Mouse (Mus musculus) midbrain, embryonic 13.5 days (tissue): ENCODE measurements at regions not wholly inside any gene's neighbourhood (a gene's known extent, or its start where the extent isn't known, plus 50 kb on each side); places are given as distances from the start of the nearest gene placed in this dataset.
A peak's percentile ranks its signal among the peaks of the same experiment; 100 is the strongest.

ENCODE experiments used
- ATAC-seq: fragments of 200-750 bp; cut with Nextera tagmentation; 2 replicates; pipeline ENCODE4 v1.8.0; 2017; ENCODE audit warnings: mild to moderate bottlenecking, moderate TSS enrichment, moderate library complexity
- H3K27ac ChIP-seq: fragments of 300-500 bp; sonication (generic); 2 replicates; pipeline ENCODE4 v1.5.1; 2015; ENCODE audit warnings: inconsistent platforms, mild to moderate bottlenecking, moderate library complexity
- H3K27me3 ChIP-seq: fragments of 300-500 bp; sonication (generic); 2 replicates; pipeline ENCODE4 v1.6.1; 2015; ENCODE audit warnings: mild to moderate bottlenecking, inconsistent platforms
- H3K36me3 ChIP-seq: fragments of 300-500 bp; sonication (generic); 2 replicates; pipeline ENCODE4 v1.6.1; 2015; ENCODE audit warnings: mild to moderate bottlenecking, inconsistent platforms
- H3K4me1 ChIP-seq: fragments of 300-500 bp; sonication (generic); replicated peaks from 2 replicates; pipeline ENCODE4 v1.6.1; 2015; ENCODE audit warnings: inconsistent platforms
- H3K4me2 ChIP-seq: fragments of 300-500 bp; sonication (generic); replicated peaks from 2 replicates; pipeline ENCODE4 v1.6.1; 2015; ENCODE audit warnings: moderate library complexity, mild to moderate bottlenecking, inconsistent platforms
- H3K4me3 ChIP-seq: fragments of 300-500 bp; sonication (generic); replicated peaks from 2 replicates; pipeline ENCODE4 v1.5.1; 2015; ENCODE audit warnings: mild to moderate bottlenecking, inconsistent platforms
- H3K9ac ChIP-seq: fragments of 300-500 bp; sonication (generic); replicated peaks from 2 replicates; pipeline ENCODE4 v1.6.1; 2015; ENCODE audit warnings: mild to moderate bottlenecking, inconsistent platforms
- H3K9me3 ChIP-seq: fragments of 300-500 bp; sonication (generic); 2 replicates; pipeline ENCODE4 v1.6.1; 2016; ENCODE audit warnings: mild to moderate bottlenecking, inconsistent platforms
- WGBS: fragments of 180-500 bp; shearing (Covaris S2); methylation state at CpG from one replicate; pipeline ENCODE4 v1.1.7; 2015; 5-methylcytosine and 5-hydroxymethylcytosine counted together

DNA sequence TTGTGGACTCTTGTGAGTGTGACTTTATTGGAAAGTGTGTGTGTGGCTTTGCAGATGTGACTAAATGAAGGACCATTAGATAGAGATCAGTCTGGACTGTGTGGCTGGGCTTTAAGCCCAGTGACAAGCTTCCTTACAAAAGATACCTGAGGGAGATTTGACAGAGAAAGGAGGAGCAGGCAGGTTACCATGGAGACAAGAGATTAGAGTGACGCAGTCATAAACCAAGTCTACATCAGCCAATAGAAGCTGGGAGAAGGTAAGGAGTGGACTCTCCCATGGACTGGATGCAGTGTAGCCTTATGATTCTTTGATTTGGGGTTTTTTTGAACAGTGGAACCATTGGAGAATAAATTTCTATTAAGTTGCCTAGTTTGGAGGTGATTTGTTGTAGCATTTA is 181.6 kb upstream of the Gm6793 start:
- no peak overlapping the region for H3K4me3 ChIP-seq
- H3K9ac ChIP-seq: no peak overlapping the region
- no peaks in the 10 kb centered on the region for H3K36me3 ChIP-seq
- H3K27me3 ChIP-seq: no peaks in the 10 kb centered on the region
- H3K4me1 ChIP-seq: peaks cover 5% of the 10 kb centered on the region; the same call in 1 of the 2 replicates
- H3K9me3 ChIP-seq: no peaks in the 10 kb centered on the region
- H3K4me2 ChIP-seq: no peak overlapping the region
- ATAC-seq: no peak
- H3K27ac ChIP-seq: no peak overlapping the region
- WGBS: 25% methylated on average over 1 of the region's 1 CpGs

DNA sequence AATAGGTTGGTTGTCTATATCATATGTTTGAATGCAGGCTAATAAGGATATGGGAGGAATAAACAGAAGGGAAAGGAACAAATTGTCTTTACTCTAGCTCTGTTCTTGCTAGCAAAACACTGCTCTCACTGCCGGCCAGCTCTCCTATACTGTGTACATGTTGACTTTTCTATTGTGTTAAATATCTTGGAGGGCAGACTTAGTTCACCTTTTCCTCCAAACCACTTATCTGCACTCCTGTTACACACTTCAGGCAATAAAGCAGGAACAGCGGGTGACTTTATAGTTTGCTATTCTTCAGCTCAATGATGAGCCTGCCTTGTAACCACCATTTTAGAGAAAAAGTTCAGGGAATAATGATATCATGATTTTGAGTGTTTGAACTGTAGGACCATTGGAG is 181.0 kb upstream of the Gm6793 start:
- Histone ChIP-seq H3K27me3 (no peaks in the 10 kb centered on the region), H3K27ac (no peak overlapping the region), H3K9ac (no peak overlapping the region), H3K4me3 (no peak overlapping the region), H3K9me3 (no peaks in the 10 kb centered on the region), H3K4me2 (no peak overlapping the region), H3K36me3 (no peaks in the 10 kb centered on the region), H3K4me1 (peaks cover 5% of the 10 kb centered on the region; the same call in 1 of the 2 replicates)
- WGBS: 75% methylated on average over 2 of the region's 2 CpGs
- ATAC-seq: no peak

DNA sequence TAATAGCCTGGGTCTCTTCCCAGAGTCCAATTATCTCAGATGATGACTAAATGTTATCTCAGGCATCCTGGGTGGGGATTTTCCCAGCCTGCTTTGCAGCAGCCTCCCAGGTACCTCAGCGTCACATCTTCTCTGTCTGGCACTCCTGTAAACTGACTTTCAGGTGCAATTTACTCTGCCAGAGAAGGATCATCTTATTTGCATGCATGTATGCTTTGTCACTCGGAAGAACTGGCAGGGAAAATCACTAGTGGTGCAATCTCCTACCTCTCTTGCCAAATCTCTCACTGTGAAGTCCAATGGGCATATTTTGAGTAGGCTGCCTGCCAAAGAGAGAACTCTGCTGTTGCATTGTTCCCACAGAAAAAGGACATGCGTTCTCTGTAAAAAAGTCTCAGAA is 177.0 kb upstream of the Gm6793 start:
- Histone ChIP-seq H3K4me2 (no peak overlapping the region), H3K27ac (no peak overlapping the region), H3K9ac (no peak overlapping the region), H3K36me3 (no peaks in the 10 kb centered on the region), H3K27me3 (no peaks in the 10 kb centered on the region), H3K4me3 (no peak overlapping the region), H3K9me3 (no peaks in the 10 kb centered on the region), H3K4me1 (peaks cover 5% of the 10 kb centered on the region; the same call in 1 of the 2 replicates)
- 82% methylated on average over 3 of the region's 3 CpGs for WGBS
- no peak for ATAC-seq

DNA sequence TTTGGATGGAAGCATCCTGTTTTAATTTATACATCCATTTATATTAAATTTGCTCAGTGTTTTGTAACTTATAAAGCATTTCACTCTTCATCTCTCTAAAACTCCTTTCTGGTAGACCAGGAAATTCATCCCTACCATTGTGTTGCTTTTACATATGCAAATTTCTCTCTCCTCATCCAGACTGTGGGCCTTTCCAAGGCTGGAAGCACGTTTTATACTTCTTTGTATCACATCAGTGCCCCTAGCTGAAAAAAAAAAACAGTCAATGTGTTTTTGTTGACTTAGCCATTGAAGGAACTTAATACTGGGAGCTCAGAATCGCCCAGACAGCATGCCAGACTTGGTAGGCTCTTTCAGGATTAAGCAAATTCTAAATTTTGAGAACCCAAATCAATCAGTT is 174.9 kb upstream of the Gm6793 start:
- no peak for ATAC-seq
- Histone ChIP-seq H3K4me2 (no peak overlapping the region), H3K4me1 (no peaks in the 10 kb centered on the region), H3K27ac (no peak overlapping the region), H3K36me3 (no peaks in the 10 kb centered on the region), H3K27me3 (no peaks in the 10 kb centered on the region), H3K9ac (no peak overlapping the region), H3K9me3 (peaks cover 5% of the 10 kb centered on the region; the same call in 1 of the 2 replicates), H3K4me3 (no peak overlapping the region)
- WGBS: 6% methylated on average over 2 of the region's 2 CpGs

DNA sequence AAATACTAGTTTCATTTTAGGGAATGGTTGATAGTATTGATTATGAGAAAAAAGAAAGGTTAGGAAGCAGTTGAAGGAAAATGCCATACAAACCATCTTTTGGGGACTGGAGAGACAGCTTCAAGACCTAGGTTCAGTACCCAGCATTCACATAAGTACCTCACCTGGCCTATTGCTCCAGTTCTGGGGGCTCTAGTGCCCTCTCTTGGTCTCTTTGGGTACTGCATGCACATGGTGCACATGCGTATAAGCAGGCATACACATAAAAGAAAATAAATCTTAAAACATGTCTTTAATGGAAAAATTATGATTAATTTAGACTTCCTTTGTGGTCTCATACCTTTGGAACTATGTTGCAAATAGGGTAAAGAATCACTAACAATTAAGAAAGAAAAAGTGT is 155.3 kb upstream of the Gm6793 start:
- Histone ChIP-seq H3K9ac (no peak overlapping the region), H3K4me2 (no peak overlapping the region), H3K4me3 (no peak overlapping the region), H3K27me3 (no peaks in the 10 kb centered on the region), H3K9me3 (0 out of 2 replicates have a peak, but pooled peaks cover 7% of the 10 kb centered on the region), H3K27ac (no peak overlapping the region), H3K4me1 (no peaks in the 10 kb centered on the region), H3K36me3 (no peaks in the 10 kb centered on the region)
- ATAC-seq: no peak
- 95% methylated on average over 1 of the region's 1 CpGs for WGBS

DNA sequence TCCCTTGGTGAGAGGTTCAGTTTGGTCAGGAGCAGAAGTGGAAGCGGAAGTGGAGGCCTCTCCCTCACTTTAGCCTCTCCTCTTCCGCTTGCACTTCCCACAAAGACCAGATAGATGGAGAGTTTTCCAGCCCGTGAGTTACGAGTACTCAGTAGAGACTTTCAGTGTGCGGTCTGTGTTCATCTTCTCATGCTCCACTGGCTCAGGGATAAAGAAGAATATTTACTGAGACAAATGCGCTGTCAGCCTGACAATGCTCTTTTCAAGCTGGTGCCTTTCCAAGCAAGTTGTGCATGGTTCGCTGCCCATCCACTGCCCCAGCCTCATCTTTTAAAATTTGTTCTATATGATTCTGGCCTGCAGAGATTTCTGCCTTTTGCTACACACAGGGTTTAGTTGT is 141.8 kb upstream of the Gm6793 start:
- Histone ChIP-seq H3K27me3 (no peaks in the 10 kb centered on the region), H3K9ac (no peak overlapping the region), H3K36me3 (no peaks in the 10 kb centered on the region), H3K9me3 (no peaks in the 10 kb centered on the region), H3K4me3 (no peak overlapping the region), H3K4me1 (no peaks in the 10 kb centered on the region), H3K27ac (no peak overlapping the region), H3K4me2 (no peak overlapping the region)
- no peak for ATAC-seq
- 28% methylated on average over 7 of the region's 7 CpGs for WGBS

DNA sequence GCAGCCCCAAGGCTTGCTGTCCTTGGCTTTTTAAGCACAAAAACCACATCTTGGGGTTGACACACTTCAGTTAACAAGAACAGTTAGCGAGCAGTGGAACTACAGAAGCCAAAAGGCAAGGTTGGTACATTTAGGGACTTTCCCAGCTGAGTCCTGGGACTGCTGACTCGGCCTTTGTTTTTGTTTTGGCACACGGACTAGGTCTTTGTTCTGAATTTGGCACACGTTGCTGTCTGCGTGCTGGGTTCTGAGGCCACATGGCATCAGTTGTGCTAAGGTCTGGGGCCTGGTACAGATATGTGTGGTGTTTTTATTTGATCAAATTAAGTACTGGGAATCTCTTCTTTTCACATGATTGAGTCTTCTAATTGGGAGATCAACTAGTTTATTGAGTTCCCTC is 124.1 kb upstream of the Gm6793 start:
- Histone ChIP-seq H3K27ac (no peak overlapping the region), H3K36me3 (no peaks in the 10 kb centered on the region)
- WGBS: 40% methylated on average over 5 of the region's 5 CpGs

DNA sequence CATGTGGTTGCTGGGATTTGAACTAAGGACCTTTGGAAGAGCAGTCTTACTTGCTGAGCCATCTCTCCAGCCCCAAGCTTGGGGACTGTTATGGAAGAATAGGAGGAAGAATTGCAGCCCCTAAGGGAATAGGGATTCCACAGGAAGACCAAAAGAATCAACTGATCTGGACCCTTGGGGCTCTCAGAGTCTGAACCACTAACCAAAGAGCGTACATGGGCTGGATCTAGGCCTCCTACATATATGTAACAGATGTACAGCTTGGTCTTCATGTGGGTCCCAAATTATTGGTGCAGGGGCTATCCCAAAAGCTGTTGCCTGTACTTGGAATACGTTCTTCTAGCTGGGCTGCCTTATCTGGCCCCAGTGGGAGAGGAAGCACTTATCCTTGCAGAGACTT is 115.4 kb upstream of the Gm6793 start:
- H3K4me2 ChIP-seq: no peak overlapping the region
- H3K9me3 ChIP-seq: no peaks in the 10 kb centered on the region
- no peaks in the 10 kb centered on the region for H3K36me3 ChIP-seq
- ATAC-seq: no peak
- no peaks in the 10 kb centered on the region for H3K4me1 ChIP-seq
- 72% methylated on average over 2 of the region's 2 CpGs for WGBS
- no peaks in the 10 kb centered on the region for H3K27me3 ChIP-seq
- H3K4me3 ChIP-seq: no peak overlapping the region
- no peak overlapping the region for H3K27ac ChIP-seq
- H3K9ac ChIP-seq: no peak overlapping the region

More for the DNA sequence above, 124.1 kb upstream of the Gm6793 start:
- Histone ChIP-seq H3K4me2 (no peak overlapping the region), H3K4me3 (no peak overlapping the region), H3K4me1 (no peaks in the 10 kb centered on the region), H3K9me3 (no peaks in the 10 kb centered on the region; the same call in 1 of the 2 replicates), H3K27me3 (no peaks in the 10 kb centered on the region), H3K9ac (no peak overlapping the region)
- ATAC-seq: peak; percentile 50; the same call in 1 of the 2 replicates

DNA sequence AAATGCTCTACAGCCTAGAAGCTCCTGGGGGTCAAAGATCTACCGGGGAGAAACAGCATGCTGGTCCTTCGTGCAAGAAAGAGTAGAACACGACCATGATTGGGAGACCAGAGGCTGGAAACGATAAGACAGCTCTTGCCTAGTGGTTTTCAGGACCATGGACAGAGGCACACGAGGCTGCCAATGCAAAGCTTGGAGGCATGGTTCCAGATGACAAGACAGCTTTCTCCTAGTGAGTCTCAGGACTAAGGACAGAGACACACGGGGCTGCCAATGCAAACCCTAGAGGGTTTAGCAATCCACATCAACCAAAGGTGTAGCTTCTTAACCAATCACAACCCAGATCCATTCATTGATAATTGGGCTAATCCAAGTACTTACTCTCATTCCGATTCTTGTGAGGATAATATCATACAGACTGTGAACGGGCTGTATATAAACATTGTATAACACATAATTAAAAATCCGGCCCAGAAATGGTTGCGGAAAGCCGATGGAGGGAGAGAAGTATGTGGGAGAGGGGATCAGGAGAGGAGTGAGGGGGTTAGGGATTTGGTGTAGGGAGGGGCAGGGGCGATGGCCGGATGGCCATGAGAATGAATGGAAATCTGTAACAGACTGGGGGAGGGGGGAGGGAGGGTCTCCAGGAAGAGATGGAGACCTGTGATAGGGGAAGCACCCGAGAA is 114.1 kb upstream of the Gm6793 start:
- no peak for ATAC-seq
- Histone ChIP-seq H3K9ac (no peak overlapping the region), H3K4me3 (no peak overlapping the region), H3K9me3 (no peaks in the 10 kb centered on the region), H3K27me3 (no peaks in the 10 kb centered on the region), H3K4me2 (no peak overlapping the region), H3K36me3 (no peaks in the 10 kb centered on the region), H3K27ac (no peak overlapping the region), H3K4me1 (no peaks in the 10 kb centered on the region)
- WGBS: 54% methylated on average over 14 of the region's 14 CpGs

DNA sequence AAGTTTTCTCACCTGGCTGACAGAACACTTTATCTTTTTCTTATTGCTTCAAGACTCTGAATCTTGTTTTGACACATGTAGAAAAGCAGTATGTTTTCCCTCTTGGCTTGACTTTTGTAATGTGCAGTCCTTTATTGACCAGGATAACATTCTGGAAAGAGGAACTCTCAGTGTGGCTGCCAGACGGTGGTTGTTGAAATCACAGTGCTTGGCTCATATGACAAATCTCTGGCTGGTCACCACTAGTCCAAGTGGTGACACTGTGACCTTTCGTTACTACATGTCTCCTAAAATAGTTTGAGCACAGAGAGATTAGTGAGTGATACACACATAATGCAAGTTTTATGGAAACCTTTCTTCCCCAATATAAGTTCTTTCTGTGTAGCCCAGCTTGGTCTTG is 97.1 kb upstream of the Gm6793 start:
- H3K9me3 ChIP-seq: no peaks in the 10 kb centered on the region
- no peak overlapping the region for H3K4me3 ChIP-seq
- H3K36me3 ChIP-seq: no peaks in the 10 kb centered on the region
- H3K27me3 ChIP-seq: no peaks in the 10 kb centered on the region
- 92% methylated on average over 2 of the region's 2 CpGs for WGBS
- H3K4me1 ChIP-seq: peaks cover 5% of the 10 kb centered on the region; the same call in 1 of the 2 replicates
- no peak for ATAC-seq
- H3K27ac ChIP-seq: no peak overlapping the region
- H3K4me2 ChIP-seq: no peak overlapping the region
- no peak overlapping the region for H3K9ac ChIP-seq

DNA sequence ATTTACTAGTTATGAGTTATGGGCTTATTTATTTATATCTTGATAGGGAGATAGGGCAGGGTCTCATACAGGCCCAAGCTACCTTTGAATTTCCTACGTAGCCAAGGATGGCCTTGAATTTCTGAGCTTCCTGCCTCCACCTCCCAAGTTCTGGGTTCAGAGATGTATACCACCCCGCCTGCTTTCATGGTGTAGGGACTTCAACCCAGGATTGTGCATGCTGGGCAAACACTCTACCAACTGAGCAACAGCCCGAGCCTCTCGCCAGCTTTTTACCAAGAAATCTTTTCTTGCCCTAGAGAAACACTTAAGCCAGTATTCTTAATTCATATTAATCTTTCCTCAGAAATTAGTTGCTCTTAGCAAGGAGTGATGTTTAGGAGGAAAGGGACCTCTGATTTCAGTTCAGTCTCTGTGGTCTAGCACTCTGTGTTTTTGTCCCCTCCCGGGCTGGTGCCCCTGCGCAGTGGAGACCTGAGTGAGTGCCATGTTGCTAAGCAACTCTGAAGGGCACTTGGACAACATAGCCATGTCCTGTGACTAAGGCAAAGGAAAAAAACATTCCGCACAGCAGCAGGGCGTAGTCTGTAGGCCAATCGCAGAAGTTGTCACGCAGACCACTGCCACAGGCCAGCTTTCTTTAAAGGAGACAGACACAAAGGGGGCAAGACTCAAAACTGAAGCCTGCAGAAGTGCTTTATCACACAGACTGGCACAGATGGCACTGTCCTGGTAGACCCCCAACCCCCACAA is 83.2 kb upstream of the Gm6793 start:
- no peaks in the 10 kb centered on the region for H3K27me3 ChIP-seq
- peaks cover 13% of the 10 kb centered on the region for H3K4me1 ChIP-seq
- H3K27ac ChIP-seq: peak overlapping the region; percentile 58; the same call in 1 of the 2 replicates
- no peak overlapping the region for H3K4me2 ChIP-seq
- no peak overlapping the region for H3K4me3 ChIP-seq
- no peaks in the 10 kb centered on the region for H3K36me3 ChIP-seq
- 62% methylated on average over 10 of the region's 10 CpGs for WGBS
- ATAC-seq: peak; percentile 96
- no peaks in the 10 kb centered on the region for H3K9me3 ChIP-seq
- H3K9ac ChIP-seq: no peak overlapping the region

DNA sequence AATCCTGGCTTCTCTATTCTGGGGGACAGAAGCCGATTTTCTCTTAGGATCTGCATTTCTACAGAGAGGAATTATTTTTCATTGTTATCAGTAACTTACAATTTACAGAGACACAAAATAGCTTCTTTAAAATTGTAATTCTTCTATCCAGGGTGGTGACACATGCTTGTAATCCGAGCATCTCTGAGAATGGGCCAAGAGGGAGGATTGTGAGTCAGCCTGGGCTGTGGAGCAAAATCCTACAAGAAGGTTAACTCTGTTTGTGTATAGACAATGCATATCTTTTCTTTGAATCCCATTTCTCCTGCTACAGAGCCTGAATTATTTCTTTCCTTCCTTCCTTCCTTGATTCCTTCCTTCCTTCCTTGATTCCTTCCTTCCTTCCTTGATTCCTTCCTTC is 80.0 kb upstream of the Gm6793 start:
- WGBS: 89% methylated on average over 2 of the region's 2 CpGs
- no peaks in the 10 kb centered on the region for H3K27me3 ChIP-seq

More for the DNA sequence above, 80.0 kb upstream of the Gm6793 start:
- Histone ChIP-seq H3K9me3 (no peaks in the 10 kb centered on the region), H3K36me3 (no peaks in the 10 kb centered on the region), H3K4me1 (peaks cover 21% of the 10 kb centered on the region), H3K4me2 (no peak overlapping the region), H3K27ac (no peak overlapping the region), H3K9ac (no peak overlapping the region), H3K4me3 (no peak overlapping the region)
- ATAC-seq: no peak
